Mouse (Mus musculus) right cerebral cortex, postnatal 36 days (tissue): ENCODE measurements at regions not wholly inside any gene's neighbourhood (a gene's known extent, or its start where the extent isn't known, plus 50 kb on each side); places are given as distances from the start of the nearest gene placed in this dataset.

Experiments
- DNase-seq, 2 experiments: peaks; one replicate each; pipeline ENCODE4 v3.0.0; 2022; ENCODE audit warnings: low spot score in 2 of 2, mixed read lengths in 1 of 2

DNA sequence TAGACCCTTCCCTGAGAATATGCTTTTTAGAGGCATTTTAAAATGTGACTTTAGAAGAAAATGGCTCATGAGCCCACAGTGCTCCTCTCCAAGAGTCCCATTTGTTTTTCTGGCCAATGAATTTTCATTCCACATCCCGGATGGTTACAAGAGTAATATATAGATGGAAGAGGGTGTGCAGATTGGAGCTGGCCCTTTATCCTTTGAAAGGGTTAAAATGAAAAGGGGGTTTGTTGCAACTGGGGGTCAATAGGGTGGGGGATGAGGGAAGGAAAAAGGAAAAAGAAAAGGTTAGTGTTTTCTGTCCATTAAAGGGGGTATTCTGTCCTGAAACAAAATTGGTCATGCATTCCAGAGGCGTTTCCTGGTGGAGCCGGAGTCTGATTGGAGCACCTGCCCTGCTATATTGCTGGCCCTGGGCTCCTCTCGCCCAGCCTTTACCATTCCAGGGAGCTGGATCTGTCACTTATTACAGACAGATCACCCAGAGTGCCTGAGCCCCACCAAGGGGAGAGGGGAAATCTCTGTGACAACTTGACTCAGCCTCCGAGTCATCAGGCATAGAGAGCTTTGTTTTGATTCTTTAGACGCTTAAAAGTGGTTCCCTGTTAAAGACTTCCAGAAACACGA, 666.7 kb downstream of the Pkhd1 start:
- no peak for DNase-seq

- DNase-seq = no peak
Observed at GRCm38 (mm10) chr1:19951680-19952248, 666.1 kb downstream of the Pkhd1 start.

GRCm38 (mm10) chr1:19973364-19973763, 644.5 kb downstream of the Pkhd1 start:
- no peak for DNase-seq

DNA sequence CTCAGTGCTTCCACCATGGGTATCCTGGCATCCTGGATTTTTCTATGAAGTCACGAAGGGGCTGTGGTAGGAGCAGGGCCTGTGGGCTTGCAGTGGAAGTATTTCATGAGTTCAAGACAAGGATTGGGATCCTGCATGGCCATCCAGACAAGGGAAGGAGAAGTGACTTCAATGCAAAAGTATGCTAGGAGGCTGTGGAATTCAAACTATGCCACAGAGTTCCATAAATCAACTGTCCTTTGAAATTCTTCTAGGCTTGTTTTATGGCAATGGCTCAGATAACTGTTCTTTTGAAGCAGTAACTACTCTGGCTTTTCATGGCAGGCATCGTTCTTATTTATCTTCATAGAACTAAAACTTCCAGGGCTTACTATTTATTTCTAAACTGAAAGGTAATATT, 643.9 kb downstream of the Pkhd1 start:
- no peak for DNase-seq

DNA sequence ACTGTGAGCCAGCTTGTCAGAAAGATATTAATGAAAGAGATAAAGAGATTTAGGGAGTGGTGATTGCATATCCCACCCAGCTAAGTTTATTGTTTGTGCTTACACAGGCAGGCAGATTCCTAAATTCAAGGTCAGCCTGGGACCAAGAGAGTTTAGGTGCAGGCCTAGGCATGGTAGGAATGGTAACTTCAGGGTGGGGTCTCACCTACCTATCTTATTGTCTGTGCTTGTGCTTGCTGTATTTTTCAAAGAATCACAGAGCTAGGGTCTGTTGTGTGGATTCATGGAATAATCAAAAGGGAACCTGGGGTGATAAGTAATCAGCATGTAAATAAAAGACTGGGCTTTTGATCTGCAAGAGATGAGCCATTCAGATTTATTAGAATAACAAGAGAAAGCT, 642.4 kb downstream of the Pkhd1 start:
- DNase-seq = no peak

GRCm38 (mm10) chr1:19981189-19981588, 636.7 kb downstream of the Pkhd1 start:
- DNase-seq = no peak

DNA sequence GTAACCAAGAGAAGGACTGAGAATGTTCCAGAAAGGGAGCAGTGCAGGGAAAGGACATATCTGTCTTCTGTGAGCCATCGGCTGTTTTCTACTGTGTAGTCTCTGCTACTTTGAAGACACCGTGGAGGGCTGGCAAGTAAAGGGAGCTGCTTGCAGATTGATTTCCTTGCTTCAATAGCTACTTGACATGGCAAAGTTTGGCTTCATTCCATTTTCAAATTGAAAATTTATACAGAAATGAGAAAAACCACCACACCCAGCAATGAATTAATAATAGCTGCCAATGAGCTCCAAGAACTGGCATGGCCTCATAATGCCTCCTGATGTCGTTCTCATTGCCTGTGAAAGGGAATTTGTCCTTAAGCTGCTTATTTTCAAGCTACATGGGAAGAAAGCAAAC, 635.1 kb downstream of the Pkhd1 start:
- DNase-seq = no peak

GRCm38 (mm10) chr1:19983504-19983903, 634.4 kb downstream of the Pkhd1 start:
- no peak for DNase-seq

DNA sequence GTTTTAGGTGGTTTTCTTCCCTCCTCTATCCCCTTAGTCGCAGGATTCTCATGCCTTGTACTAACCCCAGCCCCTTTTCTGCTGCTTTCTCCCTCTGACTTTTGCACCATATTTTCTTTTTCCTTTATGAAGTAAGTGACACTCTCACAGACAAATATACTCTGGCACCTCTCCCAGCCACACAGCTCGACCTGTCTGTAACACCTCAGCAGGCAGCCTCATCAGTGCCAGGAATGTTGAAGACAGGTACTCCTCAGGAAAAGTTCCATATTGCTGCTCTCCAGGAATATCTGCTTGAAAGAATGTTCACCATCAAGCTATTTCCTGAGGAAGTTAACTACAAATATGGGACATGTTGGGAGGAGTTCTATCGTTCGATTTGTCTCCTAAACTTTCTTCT, 627.9 kb downstream of the Pkhd1 start:
- DNase-seq = no peak
